Mouse (Mus musculus) neural tube, embryonic 13.5 days (tissue): ENCODE results near the gene Kmt2b. TPM values are rescaled to one million over a fixed set of nuclear protein-coding genes. Genes with fewer than 3 reads are reported as not detected.

Experiments
- ATAC-seq: fragments of 200-750 bp; cut with Nextera tagmentation; 2 replicates; pipeline ENCODE4 v1.8.0; 2017; ENCODE audit warnings: low read depth, mild to moderate bottlenecking, moderate TSS enrichment, moderate library complexity
- H3K27ac ChIP-seq: fragments of 300-500 bp; sonication (generic); replicated peaks from 2 replicates; pipeline ENCODE4 v1.5.1; 2015; ENCODE audit warnings: moderate library complexity, mild to moderate bottlenecking, inconsistent platforms
- H3K27me3 ChIP-seq: fragments of 300-500 bp; sonication (generic); 2 replicates; pipeline ENCODE4 v1.6.1; 2015; ENCODE audit warnings: mild to moderate bottlenecking, inconsistent platforms
- H3K36me3 ChIP-seq: fragments of 300-500 bp; sonication (generic); 2 replicates; pipeline ENCODE4 v1.6.1; 2015; ENCODE audit warnings: mild to moderate bottlenecking, inconsistent platforms
- H3K4me1 ChIP-seq: fragments of 300-500 bp; sonication (generic); replicated peaks from 2 replicates; pipeline ENCODE4 v1.6.1; 2015; ENCODE audit warnings: inconsistent platforms
- H3K4me2 ChIP-seq: fragments of 300-500 bp; sonication (generic); 2 replicates; pipeline ENCODE4 v1.6.1; 2015; ENCODE audit warnings: inconsistent platforms, mild to moderate bottlenecking, moderate library complexity
- H3K4me3 ChIP-seq: fragments of 300-500 bp; sonication (generic); 2 replicates; pipeline ENCODE4 v1.5.1; 2015; ENCODE audit warnings: mild to moderate bottlenecking, inconsistent platforms
- H3K9ac ChIP-seq: fragments of 300-500 bp; sonication (generic); 2 replicates; pipeline ENCODE4 v1.6.1; 2015; ENCODE audit warnings: moderate library complexity, mild to moderate bottlenecking, inconsistent platforms
- H3K9me3 ChIP-seq: fragments of 300-500 bp; sonication (generic); 2 replicates; pipeline ENCODE4 v1.6.1; 2016; ENCODE audit warnings: inconsistent platforms
- WGBS: fragments of 180-500 bp; shearing (Covaris S2); methylation state at CpG from one replicate; pipeline ENCODE4 v1.1.7; 2015; 5-methylcytosine and 5-hydroxymethylcytosine counted together
- polyA plus RNA-seq: library from polyadenylated mRNA; unstranded; fragments of >200 nt; fragmentation: Nextera tagmentation; extraction: Ambion mirVana; gene quantifications from 2 replicates; pipeline ENCODE4 v1.2.1, GENCODE M21; 2015

Gene Kmt2b
- polyA plus RNA-seq, 1 experiment from 2014 or later: 9.9 TPM

GRCm38 (mm10) chr7:30614454-30614853, 25.9 kb upstream of the Kmt2b start:
- H3K27ac ChIP-seq: no peak overlapping the region
- no peak overlapping the region for H3K4me3 ChIP-seq
- peaks cover 41% of the 10 kb centered on the region for H3K36me3 ChIP-seq
- H3K9ac ChIP-seq: no peak overlapping the region
- ATAC-seq: no peak
- 87% methylated on average over 2 of the region's 2 CpGs for WGBS
- no peak overlapping the region for H3K4me2 ChIP-seq
- no peaks in the 10 kb centered on the region for H3K4me1 ChIP-seq
- no peaks in the 10 kb centered on the region for H3K27me3 ChIP-seq
- no peaks in the 10 kb centered on the region for H3K9me3 ChIP-seq

- Histone ChIP-seq H3K9me3 (no peaks in the 10 kb centered on the region), H3K9ac (peak overlapping the region; percentile 22; the same call in 1 of the 2 replicates), H3K27ac (no peak overlapping the region), H3K4me2 (no peak overlapping the region), H3K27me3 (no peaks in the 10 kb centered on the region), H3K36me3 (peaks cover 33% of the 10 kb centered on the region), H3K4me3 (no peak overlapping the region), H3K4me1 (no peaks in the 10 kb centered on the region)
- 0 out of 2 replicates have a peak, but pooled peaks have one; percentile 40 for ATAC-seq
- WGBS: 23% methylated on average over 14 of the region's 14 CpGs
Measured at GRCm38 (mm10) chr7:30613529-30614112, 25.1 kb upstream of the Kmt2b start.

GRCm38 (mm10) chr7:30612654-30613402, 24.3 kb upstream of the Kmt2b start, which contains the start of gene Upk1a:
Gene Upk1a (minus strand): TSS chr7:30612847.
- WGBS: 73% methylated on average over 8 of the region's 8 CpGs
- Histone ChIP-seq H3K4me3 (no peak within 1 kb of the TSS), H3K4me1 (no peaks in the 10 kb centered on the region), H3K27ac (no peak within 1 kb of the TSS), H3K4me2 (no peak within 1 kb of the TSS), H3K9ac (peak within 1 kb of the TSS; percentile 22; the same call in 1 of the 2 replicates), H3K27me3 (no peaks in the 10 kb centered on the region), H3K36me3 (peaks cover 25% of the 10 kb centered on the region), H3K9me3 (no peaks in the 10 kb centered on the region)
- no peak for ATAC-seq

GRCm38 (mm10) chr7:30610043-30610442, 21.5 kb upstream of the Kmt2b start:
- no peak overlapping the region for H3K9ac ChIP-seq
- WGBS: 59% methylated on average over 7 of the region's 7 CpGs
- no peak overlapping the region for H3K4me3 ChIP-seq
- H3K27ac ChIP-seq: no peak overlapping the region
- no peak for ATAC-seq
- no peaks in the 10 kb centered on the region for H3K9me3 ChIP-seq
- no peaks in the 10 kb centered on the region for H3K27me3 ChIP-seq
- no peaks in the 10 kb centered on the region for H3K4me1 ChIP-seq
- no peaks in the 10 kb centered on the region for H3K36me3 ChIP-seq
- no peak overlapping the region for H3K4me2 ChIP-seq

GRCm38 (mm10) chr7:30608476-30608875, 19.9 kb upstream of the Kmt2b start:
- Histone ChIP-seq H3K27me3 (no peaks in the 10 kb centered on the region), H3K4me3 (no peak overlapping the region), H3K36me3 (no peaks in the 10 kb centered on the region), H3K9me3 (no peaks in the 10 kb centered on the region), H3K4me2 (no peak overlapping the region), H3K4me1 (no peaks in the 10 kb centered on the region), H3K27ac (no peak overlapping the region), H3K9ac (peak overlapping the region; percentile 22; the same call in 1 of the 2 replicates)
- 52% methylated on average over 16 of the region's 16 CpGs for WGBS
- ATAC-seq: no peak

GRCm38 (mm10) chr7:30607706-30608309, 19.3 kb upstream of the Kmt2b start:
- H3K27ac ChIP-seq: no peak overlapping the region
- H3K4me1 ChIP-seq: no peaks in the 10 kb centered on the region
- 31% methylated on average over 8 of the region's 8 CpGs for WGBS
- no peak overlapping the region for H3K4me2 ChIP-seq
- 0 out of 2 replicates have a peak, but pooled peaks have one; percentile 43 for ATAC-seq
- H3K9me3 ChIP-seq: no peaks in the 10 kb centered on the region
- H3K4me3 ChIP-seq: no peak overlapping the region
- H3K27me3 ChIP-seq: no peaks in the 10 kb centered on the region
- no peaks in the 10 kb centered on the region for H3K36me3 ChIP-seq
- H3K9ac ChIP-seq: no peak overlapping the region

- no peaks in the 10 kb centered on the region for H3K27me3 ChIP-seq
- no peak overlapping the region for H3K27ac ChIP-seq
- no peak for ATAC-seq
- no peak overlapping the region for H3K4me2 ChIP-seq
- peaks cover 7% of the 10 kb centered on the region for H3K4me1 ChIP-seq
- no peaks in the 10 kb centered on the region for H3K9me3 ChIP-seq
- H3K9ac ChIP-seq: no peak overlapping the region
- no peaks in the 10 kb centered on the region for H3K36me3 ChIP-seq
- H3K4me3 ChIP-seq: no peak overlapping the region
- WGBS: 89% methylated on average over 8 of the region's 8 CpGs
Measured at GRCm38 (mm10) chr7:30604944-30605343, 16.4 kb upstream of the Kmt2b start.

- peaks cover 10% of the 10 kb centered on the region for H3K4me1 ChIP-seq
- no peak for ATAC-seq
- no peak overlapping the region for H3K4me2 ChIP-seq
- no peak overlapping the region for H3K9ac ChIP-seq
- H3K4me3 ChIP-seq: no peak overlapping the region
- no peak overlapping the region for H3K27ac ChIP-seq
- no peaks in the 10 kb centered on the region for H3K9me3 ChIP-seq
- no peaks in the 10 kb centered on the region for H3K36me3 ChIP-seq
- no peaks in the 10 kb centered on the region for H3K27me3 ChIP-seq
- 66% methylated on average over 8 of the region's 8 CpGs for WGBS
Measured at GRCm38 (mm10) chr7:30604424-30604823, 15.9 kb upstream of the Kmt2b start.

- no peak overlapping the region for H3K4me3 ChIP-seq
- no peak overlapping the region for H3K9ac ChIP-seq
- no peaks in the 10 kb centered on the region for H3K9me3 ChIP-seq
- no peak overlapping the region for H3K27ac ChIP-seq
- H3K36me3 ChIP-seq: no peaks in the 10 kb centered on the region
- ATAC-seq: no peak
- no peaks in the 10 kb centered on the region for H3K27me3 ChIP-seq
- peaks cover 10% of the 10 kb centered on the region for H3K4me1 ChIP-seq
- H3K4me2 ChIP-seq: no peak overlapping the region
- 56% methylated on average over 3 of the region's 3 CpGs for WGBS
Measured at GRCm38 (mm10) chr7:30602583-30602982, 14.1 kb upstream of the Kmt2b start.

- 73% methylated on average over 7 of the region's 7 CpGs for WGBS
- ATAC-seq: no peak
- peaks cover 10% of the 10 kb centered on the region for H3K4me1 ChIP-seq
- H3K9me3 ChIP-seq: no peaks in the 10 kb centered on the region
- peak overlapping the region; percentile 56 for H3K27ac ChIP-seq
- H3K4me2 ChIP-seq: peak overlapping the region; percentile 45; the same call in 1 of the 2 replicates
- H3K27me3 ChIP-seq: no peaks in the 10 kb centered on the region; the same call in 1 of the 2 replicates
- H3K4me3 ChIP-seq: no peak overlapping the region
- no peaks in the 10 kb centered on the region for H3K36me3 ChIP-seq
- H3K9ac ChIP-seq: peak overlapping the region; percentile 50; the same call in 1 of the 2 replicates
Measured at GRCm38 (mm10) chr7:30600651-30601050, 12.1 kb upstream of the Kmt2b start.

GRCm38 (mm10) chr7:30599933-30600353, 11.4 kb upstream of the Kmt2b start:
- 2% methylated on average over 16 of the region's 16 CpGs for WGBS
- no peaks in the 10 kb centered on the region; the same call in 1 of the 2 replicates for H3K27me3 ChIP-seq
- H3K4me2 ChIP-seq: peak overlapping the region; percentile 45
- no peaks in the 10 kb centered on the region for H3K9me3 ChIP-seq
- peak overlapping the region; percentile 71 for H3K27ac ChIP-seq
- H3K36me3 ChIP-seq: no peaks in the 10 kb centered on the region
- peak overlapping the region; percentile 4; the same call in 1 of the 2 replicates for H3K4me3 ChIP-seq
- peaks cover 10% of the 10 kb centered on the region for H3K4me1 ChIP-seq
- peak; percentile 99 for ATAC-seq
- peak overlapping the region; percentile 50; the same call in 1 of the 2 replicates for H3K9ac ChIP-seq

GRCm38 (mm10) chr7:30598786-30599185, 10.3 kb upstream of the Kmt2b start, which contains the start of gene Zbtb32:
Gene Zbtb32 (minus strand): TSS chr7:30598909.
- peak within 1 kb of the TSS; percentile 45 for H3K4me2 ChIP-seq
- peak within 1 kb of the TSS; percentile 71 for H3K27ac ChIP-seq
- WGBS: 93% methylated on average over 12 of the region's 12 CpGs
- no peaks in the 10 kb centered on the region for H3K9me3 ChIP-seq
- no peaks in the 10 kb centered on the region for H3K36me3 ChIP-seq
- H3K4me1 ChIP-seq: peaks cover 10% of the 10 kb centered on the region
- 0 out of 2 replicates have a peak within 1 kb of the TSS, but pooled peaks have one; percentile 10 for H3K9ac ChIP-seq
- peak within 1 kb of the TSS; percentile 4; the same call in 1 of the 2 replicates for H3K4me3 ChIP-seq
- no peaks in the 10 kb centered on the region; the same call in 1 of the 2 replicates for H3K27me3 ChIP-seq
- no peak for ATAC-seq
